Mouse (Mus musculus): Measurements from ENCODE around the gene Itga6.

DNA sequence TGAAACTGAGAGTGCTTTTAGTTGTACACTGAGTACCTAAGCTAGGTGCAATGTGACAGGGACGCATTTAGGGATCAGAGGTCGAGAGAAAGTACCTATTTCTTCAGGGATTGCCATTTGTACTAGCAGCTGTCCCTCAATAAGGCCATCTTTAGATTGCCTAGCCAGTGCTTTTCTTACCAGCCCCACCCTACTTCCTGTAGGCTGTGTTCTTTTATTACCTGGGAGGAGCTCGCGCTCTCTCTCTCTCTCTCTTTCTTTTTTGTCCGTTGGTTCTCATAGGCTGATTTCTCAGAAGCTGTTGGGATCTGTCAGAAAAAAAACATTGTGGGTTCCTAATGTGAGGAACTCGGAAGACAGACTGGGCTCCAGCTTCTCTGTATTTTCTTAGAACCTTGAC, 55.4 kb downstream of the Itga6 start:
- TF ChIP-seq CTCF (IDR thresholded peaks at IDR 0.05; ENCODE audit: low read depth, low read length) (no peak), POLR2A (IDR thresholded peaks at IDR 0.05; ENCODE audit: borderline replicate concordance, low read depth, low read length) (no peak)
